Mouse (Mus musculus): ENCODE measurements around the gene Lrrc46.

- TF ChIP-seq POLR2A (IDR thresholded peaks at IDR 0.05; ENCODE audit: low read depth, low read length), result no peak
- no peak for TF ChIP-seq CTCF (IDR thresholded peaks at IDR 0.05; ENCODE audit: extremely low read depth, insufficient read depth, insufficient read length, insufficient replicate concordance)
Measured at GRCm38 (mm10) chr11:97040301-97041021, 746 bp downstream of the Lrrc46 start.

Data from spleen, adult 2 months (tissue).